Mouse (Mus musculus) testis, adult 2 months (tissue): ENCODE measurements around the gene Casp2.

Source experiments
- CTCF ChIP-seq: fragments of 200-500 bp; IDR thresholded peaks from 2 replicates; pipeline ENCODE4 v1.5.1; 2012; ENCODE audit warnings: low read depth, mild to moderate bottlenecking, inconsistent platforms, low read length, moderate library complexity; ENCODE audit not compliant: control insufficient read depth, insufficient read depth, insufficient replicate concordance
- POLR2A ChIP-seq: fragments of 200-500 bp; IDR thresholded peaks from 2 replicates; pipeline ENCODE4 v1.6.1; 2012; ENCODE audit warnings: low read depth, mild to moderate bottlenecking, inconsistent platforms, low read length, moderate library complexity; ENCODE audit not compliant: control insufficient read depth

- 0 out of 2 replicates have a peak, but pooled peaks have one; percentile 0 for TF ChIP-seq CTCF
- TF ChIP-seq POLR2A = no peak
These were observed 45.1 kb downstream of the Casp2 start for GRCm38 (mm10) chr6:42309816-42310378.
